Mouse (Mus musculus) fat pad, adult 2 months (tissue): ENCODE results near the gene Cbr3.

Source experiments
- DNase-seq: peaks from one replicate; pipeline ENCODE4 v3.0.0-alpha.2; 2011; ENCODE audit warnings: low read depth, low spot score; ENCODE audit errors: extremely low read depth

Gene Cbr3

GRCm38 (mm10) chr16:93711411-93712188, 28.6 kb downstream of the Cbr3 start, which contains the start of gene Dop1b:
Gene Dop1b, plus strand, starts transcription at chr16:93711904.
- peak; percentile 66 for DNase-seq

- DNase-seq: no peak
Observed at GRCm38 (mm10) chr16:93712189-93712885, 29.3 kb downstream of the Cbr3 start.

- no peak for DNase-seq
Observed at GRCm38 (mm10) chr16:93712966-93713365, 30.0 kb downstream of the Cbr3 start.

- DNase-seq: no peak
Observed at GRCm38 (mm10) chr16:93714426-93714825, 31.4 kb downstream of the Cbr3 start.

GRCm38 (mm10) chr16:93715826-93716225, 32.8 kb downstream of the Cbr3 start:
- no peak for DNase-seq

GRCm38 (mm10) chr16:93717299-93717703, 34.3 kb downstream of the Cbr3 start:
- DNase-seq: no peak

GRCm38 (mm10) chr16:93721771-93722170, 38.8 kb downstream of the Cbr3 start:
- DNase-seq: peak; percentile 34

GRCm38 (mm10) chr16:93722476-93722875, 39.5 kb downstream of the Cbr3 start:
- DNase-seq: no peak

- DNase-seq: no peak
Observed at GRCm38 (mm10) chr16:93725417-93726144, 42.6 kb downstream of the Cbr3 start.

GRCm38 (mm10) chr16:93726186-93726585, 43.2 kb downstream of the Cbr3 start:
- DNase-seq: no peak

- DNase-seq: no peak
Observed at GRCm38 (mm10) chr16:93728676-93729075, 45.7 kb downstream of the Cbr3 start.

GRCm38 (mm10) chr16:93729801-93730721, 47.0 kb downstream of the Cbr3 start:
- DNase-seq: no peak

GRCm38 (mm10) chr16:93731310-93731709, 48.3 kb downstream of the Cbr3 start:
- no peak for DNase-seq

GRCm38 (mm10) chr16:93732875-93733569, 50.0 kb downstream of the Cbr3 start:
- DNase-seq: no peak

GRCm38 (mm10) chr16:93739251-93739650, 56.2 kb downstream of the Cbr3 start:
- DNase-seq: no peak
